Mouse (Mus musculus) forebrain, embryonic 14.5 days (tissue): ENCODE measurements at regions not wholly inside any gene's neighbourhood (a gene's known extent, or its start where the extent isn't known, plus 50 kb on each side); places are given as distances from the start of the nearest gene placed in this dataset.

Experiments used
- ATAC-seq: fragments of 200-750 bp; cut with Nextera tagmentation; 2 replicates; pipeline ENCODE4 v1.8.0; 2017; ENCODE audit warnings: mild to moderate bottlenecking, moderate library complexity
- DNase-seq: peaks from one replicate; pipeline ENCODE4 v3.0.0-alpha.2; 2015; ENCODE audit warnings: low spot score
- H3K27ac ChIP-seq: fragments of 300-500 bp; sonication (generic); 2 replicates; pipeline ENCODE4 v1.5.1; 2014; ENCODE audit warnings: low read depth, mild to moderate bottlenecking, control low read depth, low read length, moderate library complexity
- H3K27me3 ChIP-seq: fragments of 300-500 bp; sonication (generic); replicated peaks from 2 replicates; pipeline ENCODE4 v1.6.1; 2014; ENCODE audit warnings: low read length, control low read depth, mixed read lengths; ENCODE audit not compliant: control insufficient read depth, insufficient read depth
- H3K36me3 ChIP-seq: fragments of 300-500 bp; sonication (generic); 2 replicates; pipeline ENCODE4 v1.6.1; 2014; ENCODE audit warnings: low read length, control low read depth; ENCODE audit not compliant: control insufficient read depth, insufficient read depth
- H3K4me1 ChIP-seq: fragments of 300-500 bp; sonication (generic); 2 replicates; pipeline ENCODE4 v1.6.1; 2014; ENCODE audit warnings: antibody characterized with exemption, low read length, control low read depth; ENCODE audit not compliant: control insufficient read depth, insufficient read depth
- H3K4me2 ChIP-seq: fragments of 300-500 bp; sonication (generic); 2 replicates; pipeline ENCODE4 v1.6.1; 2014; ENCODE audit warnings: mild to moderate bottlenecking, control low read depth, low read length
- H3K4me3 ChIP-seq: fragments of 300-500 bp; sonication (generic); 2 replicates; pipeline ENCODE4 v1.5.1; 2014; ENCODE audit warnings: low read depth, low read length, control low read depth
- H3K9ac ChIP-seq: fragments of 300-500 bp; sonication (generic); 2 replicates; pipeline ENCODE4 v1.6.1; 2014; ENCODE audit warnings: mild to moderate bottlenecking, low read length, control low read depth, moderate library complexity
- H3K9me3 ChIP-seq: fragments of 300-500 bp; sonication (generic); replicated peaks from 2 replicates; pipeline ENCODE4 v1.6.1; 2016; ENCODE audit warnings: low read length, control low read depth, mixed read lengths; ENCODE audit not compliant: control insufficient read depth
- WGBS: fragments of 180-500 bp; shearing (Covaris S2); extraction: QIAGEN DNeasy Blood & Tissue Kit; methylation state at CpG from one replicate; pipeline ENCODE4 v1.1.7; 2014; 5-methylcytosine and 5-hydroxymethylcytosine counted together

DNA sequence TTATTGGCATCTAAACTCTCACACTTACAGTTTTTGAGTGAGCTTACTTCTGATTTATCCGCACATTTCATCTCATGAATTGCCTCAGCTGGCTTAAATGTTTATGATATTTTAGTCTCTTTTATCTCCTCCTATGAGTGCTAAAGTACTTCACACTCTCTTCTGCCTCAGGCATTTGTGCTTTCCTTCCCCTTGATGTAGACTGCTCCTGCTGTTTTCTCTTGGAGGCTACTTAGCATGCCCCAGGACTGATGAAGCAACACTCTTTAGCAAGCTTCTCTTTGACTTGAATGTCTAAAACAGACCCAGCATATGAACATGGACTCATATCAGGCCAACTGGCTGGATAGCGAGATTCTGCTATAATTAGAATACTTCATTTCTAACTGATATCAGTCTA, 882.8 kb downstream of the Tecrl start:
- WGBS: 91% methylated on average over 2 of the region's 2 CpGs

DNA sequence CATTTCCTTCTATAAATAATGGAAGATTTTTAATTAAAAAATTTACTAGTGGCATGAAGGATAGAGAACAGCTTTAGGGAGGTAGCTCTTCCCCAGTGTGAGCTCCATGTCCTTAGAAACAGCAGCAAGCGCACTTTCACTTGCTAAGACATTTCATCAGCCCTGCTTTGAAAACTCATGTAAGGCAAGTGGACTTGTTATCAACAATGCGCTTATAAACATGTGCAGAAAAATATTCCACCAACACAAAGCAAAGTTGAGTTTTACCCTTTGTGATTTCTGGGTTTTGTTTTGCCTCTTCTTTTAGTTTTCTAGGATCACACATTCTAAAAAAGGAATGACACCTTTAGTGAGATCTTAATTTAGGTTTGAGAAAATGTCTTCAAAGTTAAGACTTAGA, 890.7 kb downstream of the Tecrl start:
- Histone ChIP-seq H3K4me1 (no peaks in the 10 kb centered on the region), H3K27ac (no peak overlapping the region), H3K4me2 (no peak overlapping the region), H3K27me3 (no peaks in the 10 kb centered on the region), H3K4me3 (no peak overlapping the region), H3K36me3 (no peaks in the 10 kb centered on the region), H3K9ac (no peak overlapping the region), H3K9me3 (no peaks in the 10 kb centered on the region)
- no peak for DNase-seq
- 93% methylated on average over 2 of the region's 2 CpGs for WGBS
- no peak for ATAC-seq

More for the DNA sequence above, 882.8 kb downstream of the Tecrl start:
- H3K27ac ChIP-seq: no peak overlapping the region
- H3K9ac ChIP-seq: no peak overlapping the region
- no peak overlapping the region for H3K4me3 ChIP-seq
- no peaks in the 10 kb centered on the region for H3K27me3 ChIP-seq
- H3K4me1 ChIP-seq: no peaks in the 10 kb centered on the region
- no peak for DNase-seq
- H3K9me3 ChIP-seq: no peaks in the 10 kb centered on the region
- H3K36me3 ChIP-seq: no peaks in the 10 kb centered on the region
- no peak for ATAC-seq
- H3K4me2 ChIP-seq: no peak overlapping the region

DNA sequence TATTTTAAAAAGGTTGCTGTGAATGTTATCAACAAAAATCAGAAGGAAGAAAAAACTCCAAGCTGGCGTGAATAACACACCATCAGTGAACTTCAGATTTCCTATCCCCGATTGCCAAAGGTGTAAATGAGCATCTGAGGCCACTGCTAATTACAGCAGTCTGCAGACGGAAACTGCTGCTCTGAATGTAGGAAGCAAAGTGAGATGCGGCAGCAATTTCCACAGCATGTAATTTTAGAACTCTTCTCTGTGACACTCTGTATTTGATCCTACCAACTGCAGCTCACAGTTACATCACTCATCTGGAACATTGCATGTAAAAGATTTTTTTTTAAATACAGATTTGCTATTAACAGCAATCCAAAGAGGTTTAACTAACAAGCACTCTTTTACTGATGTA, 913.7 kb downstream of the Tecrl start:
- Histone ChIP-seq H3K9me3 (no peaks in the 10 kb centered on the region), H3K27me3 (no peaks in the 10 kb centered on the region), H3K4me1 (no peaks in the 10 kb centered on the region), H3K27ac (no peak overlapping the region), H3K9ac (no peak overlapping the region), H3K4me3 (no peak overlapping the region), H3K4me2 (no peak overlapping the region), H3K36me3 (no peaks in the 10 kb centered on the region)
- WGBS: 45% methylated on average over 4 of the region's 4 CpGs
- ATAC-seq (peak; percentile 42; the same call in 1 of the 2 replicates), DNase-seq (peak; percentile 64)

DNA sequence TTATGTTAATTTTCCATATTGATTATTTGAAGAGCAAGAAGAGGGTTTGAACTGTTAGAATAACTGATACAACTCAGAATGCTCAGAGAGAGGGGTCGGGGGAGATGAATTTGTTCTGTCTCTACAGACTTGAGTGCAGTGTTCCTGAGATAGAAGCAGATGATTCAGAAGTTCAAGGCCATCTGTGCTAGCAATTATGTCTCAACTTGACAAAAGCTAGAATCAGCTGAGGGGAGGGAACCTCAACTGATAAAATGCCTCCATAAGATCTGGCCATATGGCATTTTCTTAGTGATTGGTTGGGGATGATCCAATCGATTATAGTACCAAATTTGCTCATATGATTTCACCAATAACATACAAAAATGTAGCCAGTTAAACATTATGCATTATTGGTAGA, 914.9 kb downstream of the Tecrl start:
- Histone ChIP-seq H3K4me1 (no peaks in the 10 kb centered on the region), H3K4me3 (no peak overlapping the region), H3K4me2 (no peak overlapping the region), H3K27me3 (no peaks in the 10 kb centered on the region), H3K36me3 (no peaks in the 10 kb centered on the region), H3K9ac (no peak overlapping the region), H3K27ac (no peak overlapping the region), H3K9me3 (no peaks in the 10 kb centered on the region)
- DNase-seq (peak; percentile 48), ATAC-seq (no peak)
- WGBS: 71% methylated on average over 2 of the region's 2 CpGs

DNA sequence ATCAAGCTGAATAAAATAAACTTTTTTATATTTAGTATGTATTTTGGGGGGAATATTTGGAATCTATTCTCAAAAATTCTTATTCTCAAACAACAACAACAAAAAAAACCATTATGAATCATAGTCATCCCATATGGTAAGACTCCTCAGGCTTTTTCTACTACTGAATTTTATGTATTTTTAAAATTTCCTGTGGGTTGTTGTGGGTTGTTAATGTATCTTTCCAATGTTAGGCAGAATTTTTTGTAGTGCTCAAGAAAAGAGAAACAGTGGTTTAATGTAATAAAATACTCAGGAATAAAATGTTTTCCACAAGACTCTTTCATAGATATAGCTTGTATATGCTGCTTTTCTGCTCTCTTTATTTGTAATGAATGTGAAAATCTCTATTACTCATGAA, 934.6 kb downstream of the Tecrl start:
- Histone ChIP-seq H3K9me3 (no peaks in the 10 kb centered on the region), H3K36me3 (no peaks in the 10 kb centered on the region), H3K27me3 (no peaks in the 10 kb centered on the region), H3K27ac (no peak overlapping the region), H3K9ac (no peak overlapping the region), H3K4me3 (no peak overlapping the region), H3K4me2 (no peak overlapping the region), H3K4me1 (no peaks in the 10 kb centered on the region)
- DNase-seq: no peak
- ATAC-seq: no peak

DNA sequence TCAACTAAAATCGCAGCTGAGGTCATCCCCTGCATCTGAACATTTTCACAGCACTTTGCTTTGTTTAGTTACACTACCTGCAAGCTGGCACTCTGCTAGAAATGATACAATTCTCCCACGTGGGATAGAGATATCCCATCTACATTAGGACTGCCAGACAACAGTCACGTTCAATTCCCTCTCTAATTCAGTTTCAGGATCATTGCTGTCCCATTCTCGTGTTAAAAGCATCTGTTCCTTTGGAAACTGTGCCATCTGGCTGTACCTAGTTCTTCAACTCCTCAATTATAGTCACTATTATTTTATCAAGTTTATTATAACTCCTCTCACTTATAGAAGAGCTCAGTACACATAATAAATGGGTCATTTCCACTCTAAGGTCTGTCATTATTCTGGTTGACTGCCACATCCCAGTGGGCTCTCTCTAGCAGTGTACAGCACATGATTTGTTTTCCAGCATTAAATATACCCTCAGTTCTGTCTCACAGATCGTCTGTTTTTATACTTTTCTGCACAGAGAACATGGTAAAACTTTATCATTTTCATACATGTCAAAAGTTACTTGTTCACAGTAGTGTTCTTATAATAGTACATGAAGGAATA, 958.3 kb downstream of the Tecrl start:
- 57% methylated on average over 5 of the region's 5 CpGs for WGBS
- Histone ChIP-seq H3K27ac (no peak overlapping the region), H3K4me1 (0 out of 2 replicates have a peak, but pooled peaks cover 2% of the 10 kb centered on the region), H3K4me3 (no peak overlapping the region), H3K4me2 (no peak overlapping the region), H3K9ac (no peak overlapping the region), H3K27me3 (no peaks in the 10 kb centered on the region), H3K9me3 (no peaks in the 10 kb centered on the region), H3K36me3 (no peaks in the 10 kb centered on the region)
- DNase-seq: peak; percentile 28
- ATAC-seq: 0 out of 2 replicates have a peak, but pooled peaks have one; percentile 15

DNA sequence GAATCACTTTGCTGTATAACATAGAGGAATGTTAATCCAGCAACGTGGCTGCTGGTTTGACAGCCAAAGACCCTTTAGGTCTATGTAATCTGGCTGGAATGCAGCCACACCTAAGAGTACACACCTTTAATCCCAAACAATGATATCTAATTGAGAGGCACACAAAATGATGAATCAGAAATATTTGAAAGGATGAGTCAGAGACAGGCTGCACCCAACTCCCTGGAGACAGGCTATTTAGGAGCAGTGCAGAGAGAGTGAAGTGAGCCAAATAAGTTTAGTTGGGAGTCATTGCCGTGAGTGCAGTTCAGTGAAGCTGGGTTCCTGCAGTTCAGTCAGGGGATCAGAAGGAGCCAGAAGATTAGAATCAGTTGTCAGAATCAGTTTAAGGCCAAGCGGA, 993.4 kb downstream of the Tecrl start:
- no peak overlapping the region for H3K9ac ChIP-seq
- H3K27ac ChIP-seq: no peak overlapping the region
- H3K9me3 ChIP-seq: no peaks in the 10 kb centered on the region
- ATAC-seq (no peak), DNase-seq (no peak)
- H3K27me3 ChIP-seq: no peaks in the 10 kb centered on the region
- no peaks in the 10 kb centered on the region for H3K36me3 ChIP-seq
- WGBS: 66% methylated on average over 3 of the region's 3 CpGs
- no peaks in the 10 kb centered on the region for H3K4me1 ChIP-seq
- no peak overlapping the region for H3K4me2 ChIP-seq
- H3K4me3 ChIP-seq: no peak overlapping the region

DNA sequence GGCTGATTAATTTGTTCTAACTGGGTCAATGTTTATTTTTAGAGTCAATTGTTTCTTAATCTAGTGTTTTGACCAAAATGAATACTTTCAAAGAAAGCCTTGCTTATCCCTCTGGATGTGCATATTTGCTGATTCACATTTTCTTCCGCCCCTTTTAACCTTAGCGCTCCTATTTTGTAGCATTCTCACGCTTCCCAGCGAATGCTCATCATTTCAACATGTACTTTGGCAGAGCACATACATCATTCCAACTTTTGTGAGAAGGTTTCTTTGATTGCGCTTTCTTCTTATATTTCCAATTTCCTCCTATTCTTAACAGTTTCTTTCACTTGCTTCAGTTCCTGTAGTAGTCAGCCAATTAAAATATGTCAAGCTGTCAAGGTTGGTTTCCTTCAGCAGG, 998.7 kb downstream of the Tecrl start:
- Histone ChIP-seq H3K36me3 (no peaks in the 10 kb centered on the region), H3K9me3 (no peaks in the 10 kb centered on the region), H3K9ac (no peak overlapping the region), H3K4me1 (no peaks in the 10 kb centered on the region), H3K27ac (no peak overlapping the region), H3K27me3 (no peaks in the 10 kb centered on the region), H3K4me2 (no peak overlapping the region), H3K4me3 (no peak overlapping the region)
- DNase-seq (no peak), ATAC-seq (no peak)
- WGBS: 77% methylated on average over 5 of the region's 5 CpGs

DNA sequence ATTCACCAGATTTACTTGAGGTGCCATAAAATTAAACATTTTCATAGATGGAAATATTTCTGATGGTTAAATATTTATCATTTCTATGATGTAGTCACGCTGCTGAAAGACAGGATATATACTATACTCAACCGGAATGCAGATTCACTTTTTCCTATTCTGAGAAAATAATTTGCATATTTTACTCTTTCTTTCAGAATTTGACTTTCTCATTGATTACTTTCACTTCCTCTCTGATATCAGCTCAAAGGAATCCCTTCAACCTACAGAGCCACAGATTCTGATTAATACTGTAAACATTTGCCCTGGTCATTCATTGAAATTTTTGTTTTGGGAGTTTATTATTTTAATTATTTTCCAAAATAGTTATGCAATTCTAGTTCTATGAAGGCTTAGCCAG, 1003.9 kb downstream of the Tecrl start:
- 87% methylated on average over 2 of the region's 2 CpGs for WGBS
- Histone ChIP-seq H3K9ac (no peak overlapping the region), H3K4me2 (no peak overlapping the region), H3K36me3 (no peaks in the 10 kb centered on the region), H3K9me3 (no peaks in the 10 kb centered on the region), H3K4me1 (no peaks in the 10 kb centered on the region), H3K4me3 (no peak overlapping the region), H3K27me3 (no peaks in the 10 kb centered on the region), H3K27ac (no peak overlapping the region)
- no peak for ATAC-seq
- no peak for DNase-seq
